Mouse (Mus musculus): Measurements from ENCODE around the gene Ntn1. TPM values are rescaled to one million over a fixed set of nuclear protein-coding genes. Genes with fewer than 3 reads are reported as not detected.

Gene Ntn1
- total RNA-seq, 2 experiments from 2014 or later, result 3.6 to 4.1 TPM

- no peak for DNase-seq
- intact Hi-C loops (cut with DNase I), result no loop called here
Measured at GRCm38 (mm10) chr11:68200500-68200899, 200.1 kb downstream of the Ntn1 start.

- intact Hi-C loops (cut with DNase I), result no loop called here
- DNase-seq, result no peak
Measured at GRCm38 (mm10) chr11:68199801-68200423, 200.7 kb downstream of the Ntn1 start.

GRCm38 (mm10) chr11:68199103-68199502 lies 201.5 kb downstream of the Ntn1 start:
- DNase-seq, result no peak
- intact Hi-C loops (cut with DNase I), result no loop called here

GRCm38 (mm10) chr11:68198696-68199095 lies 201.9 kb downstream of the Ntn1 start:
- intact Hi-C loops (cut with DNase I), result no loop called here
- no peak for DNase-seq

- DNase-seq, result no peak
- intact Hi-C loops (cut with DNase I), result no loop called here
Measured at GRCm38 (mm10) chr11:68197471-68197870, 203.2 kb downstream of the Ntn1 start.

- intact Hi-C loops (cut with DNase I), result no loop called here
- DNase-seq, result no peak
Measured at GRCm38 (mm10) chr11:68196566-68196965, 204.1 kb downstream of the Ntn1 start.

GRCm38 (mm10) chr11:68195693-68196176 lies 204.9 kb downstream of the Ntn1 start:
- intact Hi-C loops (cut with DNase I), result no loop called here
- no peak for DNase-seq

- no peak for DNase-seq
- intact Hi-C loops (cut with DNase I), result no loop called here
Measured at GRCm38 (mm10) chr11:68195168-68195567, 205.5 kb downstream of the Ntn1 start.

- intact Hi-C loops (cut with DNase I), result no loop called here
- DNase-seq, result no peak
Measured at GRCm38 (mm10) chr11:68190849-68191248, 209.8 kb downstream of the Ntn1 start.

- intact Hi-C loops (cut with DNase I), result no loop called here
- DNase-seq, result no peak
Measured at GRCm38 (mm10) chr11:68188695-68189201, 211.9 kb downstream of the Ntn1 start.

GRCm38 (mm10) chr11:68187242-68187641 lies 213.4 kb downstream of the Ntn1 start:
- DNase-seq, result no peak
- intact Hi-C loops (cut with DNase I), result no loop called here

- intact Hi-C loops (cut with DNase I), result no loop called here
- DNase-seq, result no peak
Measured at GRCm38 (mm10) chr11:68185647-68186046, 215.0 kb downstream of the Ntn1 start.

GRCm38 (mm10) chr11:68177415-68177814 lies 223.2 kb downstream of the Ntn1 start:
- no peak for DNase-seq
- intact Hi-C loops (cut with DNase I), result no loop called here

GRCm38 (mm10) chr11:68176550-68176949 lies 224.1 kb downstream of the Ntn1 start:
- DNase-seq, result no peak
- intact Hi-C loops (cut with DNase I), result no loop called here

- DNase-seq, result no peak
- intact Hi-C loops (cut with DNase I), result no loop called here
Measured at GRCm38 (mm10) chr11:68172648-68173045, 228.0 kb downstream of the Ntn1 start.

- intact Hi-C loops (cut with DNase I), result no loop called here
- no peak for DNase-seq
Measured at GRCm38 (mm10) chr11:68171973-68172647, 228.5 kb downstream of the Ntn1 start.

GRCm38 (mm10) chr11:68168427-68168826 lies 232.2 kb downstream of the Ntn1 start:
- intact Hi-C loops (cut with DNase I), result no loop called here
- no peak for DNase-seq

- intact Hi-C loops (cut with DNase I), result no loop called here
- no peak for DNase-seq
Measured at GRCm38 (mm10) chr11:68164408-68164807, 236.2 kb downstream of the Ntn1 start.

GRCm38 (mm10) chr11:68159867-68160266 lies 240.8 kb downstream of the Ntn1 start:
- DNase-seq, result no peak
- intact Hi-C loops (cut with DNase I), result no loop called here

Measured in gastrocnemius, postnatal 36 days (tissue).